ENCODE assay signal across 8 mouse cellular contexts in the genomic region with DNA sequence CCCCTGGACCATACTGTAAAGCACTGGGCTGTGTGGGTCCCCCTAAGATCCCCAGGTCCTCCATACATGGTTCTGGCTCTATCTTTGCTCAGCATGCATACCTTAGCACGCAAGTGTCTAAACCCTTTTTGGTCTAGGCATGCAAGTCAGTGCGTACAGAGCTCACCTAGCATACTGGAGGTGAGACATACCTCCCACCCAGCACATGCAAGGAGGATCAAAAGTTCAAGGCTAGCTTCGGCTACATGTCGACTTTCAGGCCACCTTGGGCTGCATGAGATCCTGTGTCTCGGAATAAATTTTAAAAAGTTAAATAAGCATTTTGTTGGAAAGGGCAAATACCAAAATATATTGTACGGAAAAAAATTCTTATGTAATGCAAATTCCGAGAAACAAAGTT. TPM values are rescaled to one million over a fixed set of nuclear protein-coding genes. Genes with fewer than 3 reads are reported as not detected.
DNase-seq lines count a peak whose midpoint lies in the region; ATAC-seq and TF ChIP-seq lines count a peak whose summit lies in the region.

No protein-coding gene starts in this region.

- H3K36me3 ChIP-seq in lung, embryonic 14.5 days (ENCODE audit: insufficient read depth) = no peaks in the 10 kb centered on the region
- no peaks in the 10 kb centered on the region for H3K36me3 ChIP-seq in forebrain, embryonic 13.5 days (ENCODE audit: poor library complexity, severe bottlenecking)
- H3K36me3 ChIP-seq in liver, embryonic 11.5 days (ENCODE audit: control insufficient read depth, insufficient read depth, low read length) = no peaks in the 10 kb centered on the region
- no peaks in the 10 kb centered on the region for H3K36me3 ChIP-seq in stomach, embryonic 14.5 days (ENCODE audit: control insufficient read depth, insufficient read depth, low read length)

- H3K27ac ChIP-seq in lung, embryonic 14.5 days (ENCODE audit: low read depth) = peak overlapping the region; percentile 19; the same call in 1 of the 2 replicates
- H3K27ac ChIP-seq in forebrain, embryonic 13.5 days = peak overlapping the region; percentile 70
- peak overlapping the region; percentile 79 for H3K27ac ChIP-seq in liver, embryonic 11.5 days (ENCODE audit: low read depth, low read length)
- H3K27ac ChIP-seq in stomach, embryonic 14.5 days (ENCODE audit: low read length) = no peak overlapping the region

- no peak overlapping the region for H3K9ac ChIP-seq in lung, embryonic 14.5 days
- no peak overlapping the region for H3K9ac ChIP-seq in forebrain, embryonic 13.5 days
- peak overlapping the region; percentile 55; the same call in 1 of the 2 replicates for H3K9ac ChIP-seq in liver, embryonic 11.5 days (ENCODE audit: low read depth, low read length)
- H3K9ac ChIP-seq in stomach, embryonic 14.5 days (replicated peaks; ENCODE audit: low read depth, low read length) = no peak overlapping the region

- WGBS in lung, embryonic 14.5 days = 33% methylated on average over 7 of the region's 7 CpGs
- WGBS in forebrain, embryonic 13.5 days = 40% methylated on average over 7 of the region's 7 CpGs
- WGBS in liver, embryonic 11.5 days = 40% methylated on average over 7 of the region's 7 CpGs
- 30% methylated on average over 7 of the region's 7 CpGs for WGBS in stomach, embryonic 14.5 days

- no peak for DNase-seq in lung, embryonic 14.5 days
- no peak for DNase-seq in lung, postnatal 4 days
- DNase-seq in liver, embryonic 11.5 days (ENCODE audit: low spot score) = no peak
- DNase-seq in cerebellum, adult 11-12 months = no peak
- DNase-seq in cerebellum, adult 18-20 months = no peak
- no peak for DNase-seq in cerebellum, adult 8-10 months

- ATAC-seq in lung, embryonic 14.5 days (ENCODE audit: insufficient read depth) = peak; percentile 18
- ATAC-seq in forebrain, embryonic 13.5 days = peak; percentile 31; the same call in 1 of the 2 replicates
- ATAC-seq in liver, embryonic 11.5 days (replicated peaks; ENCODE audit: low FRiP score) = no peak
- no peak for ATAC-seq in stomach, embryonic 14.5 days (ENCODE audit: insufficient number of reproducible peaks, insufficient read depth, low FRiP score, low read depth)

- H3K4me1 ChIP-seq in lung, embryonic 14.5 days (ENCODE audit: insufficient read depth) = 0 out of 2 replicates have a peak, but pooled peaks cover 3% of the 10 kb centered on the region
- peaks cover 4% of the 10 kb centered on the region for H3K4me1 ChIP-seq in forebrain, embryonic 13.5 days
- H3K4me1 ChIP-seq in liver, embryonic 11.5 days (replicated peaks; ENCODE audit: control insufficient read depth, insufficient read depth, low read length) = peaks cover 13% of the 10 kb centered on the region
- H3K4me1 ChIP-seq in stomach, embryonic 14.5 days (ENCODE audit: control insufficient read depth, insufficient read depth, low read length) = peaks cover 4% of the 10 kb centered on the region; the same call in 1 of the 2 replicates

- no peak for TF ChIP-seq CTCF in lung, embryonic 14.5 days (IDR thresholded peaks at IDR 0.05; ENCODE audit: low read depth)

- no peaks in the 10 kb centered on the region for H3K27me3 ChIP-seq in lung, embryonic 14.5 days (ENCODE audit: insufficient read depth, low read length)
- no peaks in the 10 kb centered on the region for H3K27me3 ChIP-seq in forebrain, embryonic 13.5 days
- no peaks in the 10 kb centered on the region for H3K27me3 ChIP-seq in liver, embryonic 11.5 days (replicated peaks; ENCODE audit: control insufficient read depth, insufficient read depth, low read length)
- no peaks in the 10 kb centered on the region for H3K27me3 ChIP-seq in stomach, embryonic 14.5 days (ENCODE audit: control insufficient read depth, insufficient read depth, low read length)

- H3K9me3 ChIP-seq in lung, embryonic 14.5 days (ENCODE audit: low read depth, low read length) = no peaks in the 10 kb centered on the region
- H3K9me3 ChIP-seq in forebrain, embryonic 13.5 days (replicated peaks) = no peaks in the 10 kb centered on the region
- no peaks in the 10 kb centered on the region for H3K9me3 ChIP-seq in liver, embryonic 11.5 days (ENCODE audit: control insufficient read depth, low read length)
- H3K9me3 ChIP-seq in stomach, embryonic 14.5 days (ENCODE audit: control insufficient read depth, low read depth, low read length) = no peaks in the 10 kb centered on the region

- H3K4me3 ChIP-seq in lung, embryonic 14.5 days (ENCODE audit: low read depth, low read length) = peak overlapping the region; percentile 35; the same call in 1 of the 2 replicates
- H3K4me3 ChIP-seq in forebrain, embryonic 13.5 days = peak overlapping the region; percentile 35
- H3K4me3 ChIP-seq in liver, embryonic 11.5 days (ENCODE audit: low read depth, low read length) = 0 out of 2 replicates have a peak overlapping the region, but pooled peaks have one; percentile 44
- H3K4me3 ChIP-seq in stomach, embryonic 14.5 days (ENCODE audit: low read depth, low read length) = peak overlapping the region; percentile 34; the same call in 1 of the 2 replicates

- peak overlapping the region; percentile 65 for H3K4me2 ChIP-seq in lung, embryonic 14.5 days
- H3K4me2 ChIP-seq in forebrain, embryonic 13.5 days = peak overlapping the region; percentile 60
- peak overlapping the region; percentile 68 for H3K4me2 ChIP-seq in liver, embryonic 11.5 days
- H3K4me2 ChIP-seq in stomach, embryonic 14.5 days (replicated peaks; ENCODE audit: low read depth, low read length) = peak overlapping the region; percentile 45

RNA-seq across cellular contexts. Expression of a gene that starts 10.4 kb away (rescaled TPM):
- 37.1 and 42.7 TPM in 2 replicates for polyA plus RNA-seq in lung, embryonic 14.5 days (2014; fragmentation: Nextera tagmentation; extraction: Ambion mirVana)
- 53.7 and 54.6 TPM in 2 replicates for polyA plus RNA-seq in forebrain, embryonic 13.5 days (2015; fragmentation: Nextera tagmentation; extraction: Ambion mirVana)
- 29.3 and 29.7 TPM in 2 replicates for polyA plus RNA-seq in liver, embryonic 11.5 days (2014; fragmentation: Nextera tagmentation; extraction: Ambion mirVana)
- 45.6 and 50.9 TPM in 2 replicates for polyA plus RNA-seq in stomach, embryonic 14.5 days (2014; fragmentation: Nextera tagmentation; extraction: Ambion mirVana)

RNA-seq across cellular contexts. Expression of a gene that starts 23.8 kb away (rescaled TPM):
- 37.6 and 37.9 TPM in 2 replicates for polyA plus RNA-seq in lung, embryonic 14.5 days (2014; fragmentation: Nextera tagmentation; extraction: Ambion mirVana)
- 33.6 and 37.6 TPM in 2 replicates for polyA plus RNA-seq in forebrain, embryonic 13.5 days (2015; fragmentation: Nextera tagmentation; extraction: Ambion mirVana)
- 63.6 and 67.9 TPM in 2 replicates for polyA plus RNA-seq in liver, embryonic 11.5 days (2014; fragmentation: Nextera tagmentation; extraction: Ambion mirVana)
- polyA plus RNA-seq in stomach, embryonic 14.5 days (2014; fragmentation: Nextera tagmentation; extraction: Ambion mirVana) = 28.3 and 34.1 TPM in 2 replicates

RNA-seq across cellular contexts. Expression of a gene that starts 31.3 kb away (rescaled TPM):
- 11.9 and 13.3 TPM in 2 replicates for polyA plus RNA-seq in lung, embryonic 14.5 days (2014; fragmentation: Nextera tagmentation; extraction: Ambion mirVana)
- 10.2 and 12.3 TPM in 2 replicates for polyA plus RNA-seq in forebrain, embryonic 13.5 days (2015; fragmentation: Nextera tagmentation; extraction: Ambion mirVana)
- polyA plus RNA-seq in liver, embryonic 11.5 days (2014; fragmentation: Nextera tagmentation; extraction: Ambion mirVana) = 18.5 and 19.4 TPM in 2 replicates
- 7.5 and 9.2 TPM in 2 replicates for polyA plus RNA-seq in stomach, embryonic 14.5 days (2014; fragmentation: Nextera tagmentation; extraction: Ambion mirVana)

Comparison
In these comparisons a context has a peak if more than half of its experiments do, and no peak if none do; other contexts are left out.
1. ATAC-seq: peak in lung, embryonic 14.5 days (single experiment) and forebrain, embryonic 13.5 days (single experiment); none in liver, embryonic 11.5 days (single experiment) and stomach, embryonic 14.5 days (single experiment).
2. Peak in every context shown above with its lines, with median percentiles within 50 percentile points of each other: H3K4me2 ChIP-seq and H3K4me3 ChIP-seq.